In the genomic region with DNA sequence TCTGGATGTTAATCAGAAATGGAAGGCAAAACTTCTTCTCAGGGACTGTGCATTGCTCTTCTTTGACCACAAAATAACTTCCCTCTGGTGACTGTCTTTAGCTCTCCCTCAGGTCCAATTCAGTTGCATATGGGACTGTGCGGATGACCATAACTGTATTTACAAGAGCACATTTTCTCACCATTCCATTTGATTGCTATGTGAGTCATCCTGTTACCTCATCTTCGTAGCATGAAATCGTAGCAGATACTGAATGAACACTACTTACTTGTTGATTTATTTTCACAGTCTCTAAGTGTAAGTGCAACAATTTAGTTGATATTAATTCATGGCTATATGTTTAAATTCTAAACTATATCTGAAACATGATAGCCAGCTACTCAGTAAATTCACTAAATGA, we compare ENCODE assay signal across 21 mouse cellular contexts.
DNase-seq lines count a peak whose midpoint lies in the region; TF ChIP-seq lines count a peak whose summit lies in the region.
"Had no signal": no experiment of that assay in that cellular context is flagged by ENCODE, and none has a peak within 500 bp of the region (broad histone marks: within the 10 kb centered on the region; RNA-seq: fewer than 3 reads in every experiment).

No protein-coding gene starts in this region.

- H3K79me3 ChIP-seq in C2C12 (ENCODE audit: low read depth): no peaks in the 10 kb centered on the region

- H3K4me3 ChIP-seq in C2C12 (ENCODE audit: insufficient read depth, poor library complexity, severe bottlenecking) (no peak overlapping the region), myocyte (no peak overlapping the region)

- H3K36me3 ChIP-seq in C2C12 (ENCODE audit: control insufficient read depth, insufficient read depth) (no peaks in the 10 kb centered on the region), myocyte (ENCODE audit: control insufficient read depth, insufficient read depth) (no peaks in the 10 kb centered on the region)
- H3K36me3 ChIP-seq: G1E had no signal

- no peak for TF ChIP-seq POLR2A in myocyte (IDR thresholded peaks at IDR 0.05; ENCODE audit: insufficient read length, low read depth)

- peak overlapping the region; percentile 22 for H3K4me2 ChIP-seq in myocyte (ENCODE audit: low read depth)

- H3ac ChIP-seq in C2C12 (ENCODE audit: control insufficient read depth, insufficient read length, low read depth) (no peak overlapping the region), myocyte (ENCODE audit: control insufficient read depth, insufficient read length) (no peak overlapping the region)

- H3K79me2 ChIP-seq in C2C12 (ENCODE audit: control insufficient read depth, insufficient read depth) (no peaks in the 10 kb centered on the region), myocyte (ENCODE audit: control insufficient read depth, insufficient read depth) (no peaks in the 10 kb centered on the region)

- H3K27me3 ChIP-seq in C2C12 (ENCODE audit: control insufficient read depth, insufficient read depth, insufficient read length): no peaks in the 10 kb centered on the region
- H3K27me3 ChIP-seq in myocyte (ENCODE audit: control insufficient read depth, insufficient read depth, insufficient read length): no peaks in the 10 kb centered on the region
- H3K27me3 ChIP-seq: CH12.LX, Patski had no signal

- no peak for TF ChIP-seq CTCF in C2C12 (IDR thresholded peaks at IDR 0.05; ENCODE audit: control insufficient read depth, insufficient read depth, insufficient read length)

- peak; percentile 20 for DNase-seq in 3T3-L1 (ENCODE audit: low read depth, low spot score)
- no peak for DNase-seq in urinary bladder, adult 18-20 months (ENCODE audit: low spot score in 2 of 2)
- DNase-seq in frontal cortex, postnatal 36 days (ENCODE audit: low spot score in 2 of 2): no peak
- DNase-seq in right cerebral cortex, postnatal 14 days: no peak
- DNase-seq: adrenal gland, adult 2 months; adrenal gland, adult 8-10 months; adrenal gland, postnatal 10 days; adrenal gland, postnatal 14 days; adrenal gland, postnatal 25 days; adrenal gland, postnatal 36 days; B cell, adult 2 months; cerebellum, adult 11 months; cerebellum, adult 11-12 months; cerebellum, adult 18-20 months; cerebellum, adult 2 months; cerebellum, adult 8-10 months had no signal

TF ChIP-seq in C2C12, 6 proteins besides CTCF, POLR2A, EP300 and RAD21:
- TF ChIP-seq CEBPB (IDR thresholded peaks at IDR 0.05; ENCODE audit: low read depth) (peak; percentile 62), MYOG (IDR thresholded peaks at IDR 0.05; ENCODE audit: control insufficient read depth, extremely low read depth, insufficient read length) (no peak), MAX (IDR thresholded peaks at IDR 0.05) (peak; percentile 50)

TF ChIP-seq in myocyte, 11 proteins besides CTCF, POLR2A, EP300 and RAD21:
- TF ChIP-seq USF1 (IDR thresholded peaks at IDR 0.05; ENCODE audit: low read depth): no peak
- peak; percentile 76 for TF ChIP-seq CEBPB (IDR thresholded peaks at IDR 0.05; ENCODE audit: insufficient read depth, poor library complexity, severe bottlenecking)
